Mouse (Mus musculus) embryonic facial prominence, embryonic 11.5 days (tissue): ENCODE measurements around the gene Bnc1. TPM values are rescaled to one million over a fixed set of nuclear protein-coding genes. Genes with fewer than 3 reads are reported as not detected.

Experiments used
- ATAC-seq: fragments of 200-750 bp; cut with Nextera tagmentation; replicated peaks from 2 replicates; pipeline ENCODE4 v1.8.0; 2017; ENCODE audit warnings: low read depth; ENCODE audit not compliant: insufficient number of reproducible peaks, low FRiP score, low TSS enrichment
- DNase-seq: peaks from one replicate; pipeline ENCODE4 v3.0.0-alpha.2; 2015; ENCODE audit warnings: low spot score
- H3K27ac ChIP-seq: fragments of 300-500 bp; sonication (generic); replicated peaks from 2 replicates; pipeline ENCODE4 v1.5.1; 2014; ENCODE audit warnings: mild to moderate bottlenecking, low read depth, low read length, control low read depth
- H3K27me3 ChIP-seq: fragments of 300-500 bp; sonication (generic); 2 replicates; pipeline ENCODE4 v1.6.1; 2014; ENCODE audit warnings: mild to moderate bottlenecking, low read length, moderate library complexity, mixed read lengths; ENCODE audit not compliant: control insufficient read depth, insufficient read depth
- H3K36me3 ChIP-seq: fragments of 300-500 bp; sonication (generic); replicated peaks from 2 replicates; pipeline ENCODE4 v1.6.1; 2014; ENCODE audit warnings: low read depth, mild to moderate bottlenecking, low read length, moderate library complexity, mixed read lengths; ENCODE audit not compliant: control insufficient read depth, insufficient read depth
- H3K4me1 ChIP-seq: fragments of 300-500 bp; sonication (generic); 2 replicates; pipeline ENCODE4 v1.6.1; 2014; ENCODE audit warnings: low read length, mixed read lengths; ENCODE audit not compliant: control insufficient read depth, insufficient read depth
- H3K4me2 ChIP-seq: fragments of 300-500 bp; sonication (generic); 2 replicates; pipeline ENCODE4 v1.6.1; 2014; ENCODE audit warnings: low read depth, mild to moderate bottlenecking, control low read depth, low read length, moderate library complexity
- H3K4me3 ChIP-seq: fragments of 300-500 bp; sonication (generic); 2 replicates; pipeline ENCODE4 v1.5.1; 2014; ENCODE audit warnings: low read depth, low read length, control low read depth
- H3K9ac ChIP-seq: fragments of 300-500 bp; sonication (generic); replicated peaks from 2 replicates; pipeline ENCODE4 v1.6.1; 2014; ENCODE audit warnings: mild to moderate bottlenecking, control low read depth, low read length
- H3K9me3 ChIP-seq: fragments of 300-500 bp; sonication (generic); replicated peaks from 2 replicates; pipeline ENCODE4 v1.6.1; 2016; ENCODE audit warnings: mild to moderate bottlenecking, low read length, inconsistent platforms, mixed read lengths; ENCODE audit not compliant: control insufficient read depth
- WGBS: fragments of 180-500 bp; shearing (Covaris S2); extraction: QIAGEN DNeasy Blood & Tissue Kit; methylation state at CpG from one replicate; pipeline ENCODE4 v1.1.7; 2014; 5-methylcytosine and 5-hydroxymethylcytosine counted together
- polyA plus RNA-seq: library from polyadenylated mRNA; unstranded; fragments of >200 nt; fragmentation: Nextera tagmentation; extraction: Ambion mirVana; gene quantifications from 2 replicates; pipeline ENCODE4 v1.2.1, GENCODE M21; 2014

Bnc1 gene
- polyA plus RNA-seq, 1 experiment from 2014 or later: 7.0 TPM

GRCm38 (mm10) chr7:82016751-82017710, 24.9 kb upstream of the Bnc1 start:
- no peaks in the 10 kb centered on the region for H3K27me3 ChIP-seq

GRCm38 (mm10) chr7:82012472-82012871, 20.4 kb upstream of the Bnc1 start:
- Histone ChIP-seq H3K4me1 (0 out of 2 replicates have a peak, but pooled peaks cover 5% of the 10 kb centered on the region), H3K4me2 (no peak overlapping the region), H3K9ac (no peak overlapping the region), H3K27ac (peak overlapping the region; percentile 28; the same call in 1 of the 2 replicates), H3K27me3 (no peaks in the 10 kb centered on the region), H3K36me3 (no peaks in the 10 kb centered on the region), H3K4me3 (no peak overlapping the region), H3K9me3 (no peaks in the 10 kb centered on the region)
- DNase-seq (peak; percentile 70), ATAC-seq (peak; percentile 82; the same call in 1 of the 2 replicates)
- WGBS: 6% methylated on average over 13 of the region's 13 CpGs

More at GRCm38 (mm10) chr7:82016751-82017710, 24.9 kb upstream of the Bnc1 start:
- Histone ChIP-seq H3K4me1 (0 out of 2 replicates have a peak, but pooled peaks cover 3% of the 10 kb centered on the region), H3K4me2 (peak overlapping the region; percentile 8), H3K27ac (no peak overlapping the region), H3K4me3 (no peak overlapping the region), H3K9ac (no peak overlapping the region), H3K36me3 (no peaks in the 10 kb centered on the region), H3K9me3 (no peaks in the 10 kb centered on the region)
- ATAC-seq (no peak), DNase-seq (peak; percentile 47)
- WGBS: 4% methylated on average over 25 of the region's 25 CpGs

- Histone ChIP-seq H3K4me2 (no peak overlapping the region), H3K36me3 (no peaks in the 10 kb centered on the region), H3K4me3 (no peak overlapping the region), H3K27ac (peak overlapping the region; percentile 28; the same call in 1 of the 2 replicates), H3K9me3 (no peaks in the 10 kb centered on the region), H3K4me1 (0 out of 2 replicates have a peak, but pooled peaks cover 5% of the 10 kb centered on the region), H3K9ac (no peak overlapping the region), H3K27me3 (no peaks in the 10 kb centered on the region)
- 57% methylated on average over 19 of the region's 19 CpGs for WGBS
- DNase-seq (peak; percentile 15), ATAC-seq (0 out of 2 replicates have a peak, but pooled peaks have one; percentile 52)
Observed at GRCm38 (mm10) chr7:82011534-82012401, 19.7 kb upstream of the Bnc1 start.

GRCm38 (mm10) chr7:82007151-82007550, 15.1 kb upstream of the Bnc1 start:
- DNase-seq (no peak), ATAC-seq (no peak)
- no peak overlapping the region for H3K4me2 ChIP-seq
- no peaks in the 10 kb centered on the region for H3K36me3 ChIP-seq
- no peaks in the 10 kb centered on the region for H3K9me3 ChIP-seq
- no peak overlapping the region for H3K27ac ChIP-seq
- 68% methylated on average over 2 of the region's 2 CpGs for WGBS
- H3K9ac ChIP-seq: no peak overlapping the region
- H3K27me3 ChIP-seq: no peaks in the 10 kb centered on the region
- no peak overlapping the region for H3K4me3 ChIP-seq
- 0 out of 2 replicates have a peak, but pooled peaks cover 3% of the 10 kb centered on the region for H3K4me1 ChIP-seq

- no peaks in the 10 kb centered on the region for H3K36me3 ChIP-seq
- no peak overlapping the region for H3K9ac ChIP-seq
- no peak overlapping the region for H3K4me3 ChIP-seq
- no peaks in the 10 kb centered on the region for H3K4me1 ChIP-seq
- H3K9me3 ChIP-seq: no peaks in the 10 kb centered on the region
- DNase-seq (no peak), ATAC-seq (no peak)
- WGBS: 32% methylated on average over 2 of the region's 2 CpGs
- no peak overlapping the region for H3K27ac ChIP-seq
- no peaks in the 10 kb centered on the region for H3K27me3 ChIP-seq
- no peak overlapping the region for H3K4me2 ChIP-seq
Observed at GRCm38 (mm10) chr7:82004228-82004627, 12.1 kb upstream of the Bnc1 start.

GRCm38 (mm10) chr7:81999816-82000215, 7.7 kb upstream of the Bnc1 start:
- DNase-seq: peak; percentile 74
- no peak for ATAC-seq
- no peaks in the 10 kb centered on the region for H3K9me3 ChIP-seq
- H3K4me1 ChIP-seq: no peaks in the 10 kb centered on the region; the same call in 1 of the 2 replicates
- 40% methylated on average over 2 of the region's 2 CpGs for WGBS
- H3K4me3 ChIP-seq: no peak overlapping the region
- no peak overlapping the region for H3K4me2 ChIP-seq
- no peak overlapping the region for H3K27ac ChIP-seq
- no peak overlapping the region for H3K9ac ChIP-seq
- H3K36me3 ChIP-seq: no peaks in the 10 kb centered on the region
- peaks cover 6% of the 10 kb centered on the region for H3K27me3 ChIP-seq

GRCm38 (mm10) chr7:81999372-81999771, 7.3 kb upstream of the Bnc1 start:
- Histone ChIP-seq H3K27me3 (peaks cover 6% of the 10 kb centered on the region), H3K4me3 (no peak overlapping the region), H3K9ac (no peak overlapping the region), H3K9me3 (no peaks in the 10 kb centered on the region), H3K36me3 (no peaks in the 10 kb centered on the region), H3K27ac (no peak overlapping the region), H3K4me1 (no peaks in the 10 kb centered on the region; the same call in 1 of the 2 replicates), H3K4me2 (no peak overlapping the region)
- ATAC-seq (no peak), DNase-seq (no peak)
- WGBS: 65% methylated on average over 7 of the region's 7 CpGs
